Mouse (Mus musculus): ENCODE results near the gene Kctd18. TPM values are rescaled to one million over a fixed set of nuclear protein-coding genes. Genes with fewer than 3 reads are reported as not detected.

Kctd18 gene
- polyA plus RNA-seq, 1 experiment from 2014 or later: 12.5 TPM

DNA sequence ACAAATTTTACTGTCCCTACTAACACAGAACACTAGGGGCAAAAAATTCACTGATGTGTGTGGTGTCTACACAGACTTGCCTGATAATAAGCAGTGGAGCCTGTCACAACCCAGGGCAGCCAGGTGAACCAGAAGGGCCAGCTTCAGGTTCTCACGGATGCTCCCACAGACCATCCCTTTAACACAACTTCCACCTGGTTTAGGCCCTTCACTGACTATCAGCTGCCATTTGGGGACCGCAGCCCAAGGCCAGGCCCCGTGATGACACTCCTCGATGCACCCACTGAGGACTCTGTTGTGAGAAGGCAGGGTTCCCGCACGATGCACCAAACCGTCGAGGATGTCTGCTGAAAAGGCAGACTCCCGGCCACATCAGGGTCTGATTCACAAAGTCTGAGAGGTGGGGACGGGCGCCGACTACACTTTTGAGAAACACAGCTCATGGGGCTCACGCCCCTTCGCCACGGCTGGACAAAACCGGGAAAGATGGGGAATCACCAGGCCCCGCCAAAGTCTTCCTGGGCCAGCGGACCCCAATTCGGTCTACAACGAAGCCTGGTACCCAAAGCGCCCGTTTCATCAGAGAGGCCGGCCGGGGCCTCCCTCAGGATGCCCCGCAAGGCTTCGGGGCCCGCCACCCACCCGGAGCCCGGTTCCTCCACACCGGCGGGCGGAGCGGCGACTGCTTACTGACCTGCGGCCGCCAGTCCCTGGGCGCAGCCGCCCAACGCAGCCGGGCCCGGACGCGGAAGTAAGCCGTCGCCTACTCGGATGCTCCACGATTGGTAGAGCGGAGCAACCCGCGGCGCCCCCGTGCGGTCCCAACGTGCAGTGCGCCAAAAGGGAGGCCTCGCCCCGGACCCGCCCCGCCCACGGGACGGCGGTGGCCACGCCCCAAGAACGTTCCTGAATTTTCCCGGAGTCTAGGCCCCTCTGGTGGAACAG, 49.2 kb downstream of the Kctd18 start:
- no peaks in the 10 kb centered on the region for H3K9me3 ChIP-seq
- under 1% methylated on average over 65 of the region's 65 CpGs for WGBS
- peak overlapping the region; percentile 76 for H3K4me3 ChIP-seq
- H3K27ac ChIP-seq: peak overlapping the region; percentile 93
- H3K27me3 ChIP-seq (ENCODE audit: insufficient read depth, poor library complexity, severe bottlenecking): no peaks in the 10 kb centered on the region
- peaks cover 7% of the 10 kb centered on the region; the same call in 1 of the 2 replicates for H3K36me3 ChIP-seq
- H3K4me1 ChIP-seq: 0 out of 2 replicates have a peak, but pooled peaks cover 4% of the 10 kb centered on the region
- DNase-seq (ENCODE audit: low spot score): peak; percentile 96

DNA sequence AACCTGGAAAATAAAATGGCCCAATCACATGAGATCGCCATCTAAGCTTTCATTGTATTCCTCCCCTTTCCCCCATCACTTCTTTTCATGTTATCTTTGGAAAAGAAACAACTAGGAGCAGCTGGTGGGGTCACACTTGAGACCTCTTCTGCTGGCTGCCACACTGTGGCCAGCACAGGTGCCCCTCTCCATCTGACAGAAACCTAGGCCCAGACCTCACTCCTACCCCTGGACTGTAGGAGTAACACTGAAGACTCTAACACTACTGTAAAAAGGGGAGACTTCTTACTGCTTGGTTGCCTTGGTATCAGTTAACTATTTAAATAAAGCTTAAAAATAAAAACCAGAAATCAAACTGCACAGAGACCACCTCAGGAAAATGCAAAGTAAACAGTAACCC, 63.0 kb downstream of the Kctd18 start:
- Histone ChIP-seq H3K27me3 (ENCODE audit: insufficient read depth, poor library complexity, severe bottlenecking) (no peaks in the 10 kb centered on the region), H3K9me3 (no peaks in the 10 kb centered on the region), H3K4me3 (no peak overlapping the region), H3K36me3 (peaks cover 46% of the 10 kb centered on the region), H3K4me1 (no peaks in the 10 kb centered on the region), H3K27ac (no peak overlapping the region)
- WGBS: 86% methylated on average over 1 of the region's 1 CpGs
- DNase-seq (ENCODE audit: low spot score): no peak

DNA sequence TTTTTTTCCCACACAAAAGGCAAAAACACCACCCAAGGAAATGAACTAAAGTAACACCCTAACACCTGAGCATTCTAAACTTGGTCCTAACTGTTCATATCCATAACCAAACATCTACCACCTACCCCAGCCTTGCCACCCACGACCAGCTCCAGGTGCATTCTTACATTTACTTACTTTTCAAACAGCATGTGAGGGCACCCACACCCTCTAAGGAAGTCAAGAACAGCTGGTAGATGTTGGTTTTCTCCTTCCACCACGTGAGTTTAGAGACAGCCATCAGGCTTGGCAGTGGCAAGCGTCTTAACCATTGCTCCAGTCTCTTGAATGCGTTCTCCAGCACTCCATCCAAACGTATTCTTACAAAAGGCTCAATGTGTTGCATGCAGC, 64.4 kb downstream of the Kctd18 start:
- DNase-seq (ENCODE audit: low spot score): no peak
- Histone ChIP-seq H3K4me3 (no peak overlapping the region), H3K27me3 (ENCODE audit: insufficient read depth, poor library complexity, severe bottlenecking) (no peaks in the 10 kb centered on the region), H3K36me3 (peaks cover 35% of the 10 kb centered on the region), H3K9me3 (no peaks in the 10 kb centered on the region), H3K4me1 (no peaks in the 10 kb centered on the region), H3K27ac (no peak overlapping the region)
- 85% methylated on average over 5 of the region's 5 CpGs for WGBS

DNA sequence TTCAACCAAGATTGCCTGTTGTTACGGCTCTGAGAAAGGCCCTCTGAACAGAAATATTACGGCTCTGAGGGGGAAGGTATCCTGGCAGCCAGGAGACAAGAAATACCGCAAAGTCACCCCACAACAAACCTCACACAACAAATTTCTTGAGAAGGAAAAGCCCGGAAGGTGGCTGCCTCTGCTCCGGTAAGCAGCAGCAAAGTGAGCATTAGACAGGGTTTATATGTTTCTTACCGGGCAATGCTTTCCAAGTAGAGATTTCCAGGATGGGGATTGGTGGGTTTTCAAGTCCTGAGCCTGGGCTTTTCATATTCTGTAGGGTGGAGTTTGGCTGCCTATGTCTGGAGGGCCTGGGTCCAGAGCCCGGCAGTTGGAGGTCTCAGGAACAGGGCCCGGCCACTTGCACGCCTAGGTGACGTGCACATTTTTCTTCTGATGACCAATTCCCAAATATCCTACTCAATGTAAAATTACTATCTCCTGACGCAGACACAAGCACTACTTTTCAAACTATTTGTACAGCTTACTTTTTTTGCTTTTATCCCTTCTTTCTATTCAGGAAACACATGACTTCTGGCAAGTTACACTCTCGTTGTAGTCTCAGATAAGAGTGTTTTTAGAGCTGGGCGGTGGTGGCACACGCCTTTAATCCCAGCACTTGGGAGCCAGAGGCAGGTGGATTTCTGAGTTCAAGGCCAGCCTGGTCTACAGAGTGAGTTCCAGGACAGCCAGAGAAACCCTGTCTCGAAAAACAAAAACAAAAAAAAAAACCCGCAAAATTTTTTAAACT, 65.0 kb downstream of the Kctd18 start:
- no peak overlapping the region for H3K27ac ChIP-seq
- no peaks in the 10 kb centered on the region for H3K4me1 ChIP-seq
- no peaks in the 10 kb centered on the region for H3K27me3 ChIP-seq (ENCODE audit: insufficient read depth, poor library complexity, severe bottlenecking)
- H3K36me3 ChIP-seq: peaks cover 29% of the 10 kb centered on the region
- no peak overlapping the region for H3K4me3 ChIP-seq
- WGBS: 79% methylated on average over 16 of the region's 16 CpGs
- no peak for DNase-seq (ENCODE audit: low spot score)
- H3K9me3 ChIP-seq: no peaks in the 10 kb centered on the region

- no peaks in the 10 kb centered on the region for H3K9me3 ChIP-seq
- H3K27ac ChIP-seq: no peak overlapping the region
- H3K27me3 ChIP-seq (ENCODE audit: insufficient read depth, poor library complexity, severe bottlenecking): no peaks in the 10 kb centered on the region
- no peak for DNase-seq (ENCODE audit: low spot score)
- peaks cover 25% of the 10 kb centered on the region for H3K36me3 ChIP-seq
- WGBS: 93% methylated on average over 4 of the region's 4 CpGs
- no peaks in the 10 kb centered on the region for H3K4me1 ChIP-seq
- no peak overlapping the region for H3K4me3 ChIP-seq
Observed at GRCm38 (mm10) chr1:57952509-57952908, 66.2 kb downstream of the Kctd18 start.

GRCm38 (mm10) chr1:57949716-57950115, 69.0 kb downstream of the Kctd18 start:
- Histone ChIP-seq H3K9me3 (no peaks in the 10 kb centered on the region), H3K27me3 (ENCODE audit: insufficient read depth, poor library complexity, severe bottlenecking) (no peaks in the 10 kb centered on the region), H3K36me3 (0 out of 2 replicates have a peak, but pooled peaks cover 10% of the 10 kb centered on the region), H3K4me3 (no peak overlapping the region), H3K27ac (no peak overlapping the region), H3K4me1 (0 out of 2 replicates have a peak, but pooled peaks cover 5% of the 10 kb centered on the region)
- WGBS: 73% methylated on average over 5 of the region's 5 CpGs
- no peak for DNase-seq (ENCODE audit: low spot score)

GRCm38 (mm10) chr1:57949195-57949594, 69.6 kb downstream of the Kctd18 start:
- 0 out of 2 replicates have a peak, but pooled peaks cover 12% of the 10 kb centered on the region for H3K36me3 ChIP-seq
- H3K9me3 ChIP-seq: no peaks in the 10 kb centered on the region
- DNase-seq (ENCODE audit: low spot score): no peak
- no peak overlapping the region for H3K4me3 ChIP-seq
- 27% methylated on average over 1 of the region's 1 CpGs for WGBS
- 0 out of 2 replicates have a peak, but pooled peaks cover 5% of the 10 kb centered on the region for H3K4me1 ChIP-seq
- H3K27me3 ChIP-seq (ENCODE audit: insufficient read depth, poor library complexity, severe bottlenecking): no peaks in the 10 kb centered on the region
- no peak overlapping the region for H3K27ac ChIP-seq

GRCm38 (mm10) chr1:57947552-57948347, 71.0 kb downstream of the Kctd18 start:
- H3K4me1 ChIP-seq: 0 out of 2 replicates have a peak, but pooled peaks cover 5% of the 10 kb centered on the region
- no peaks in the 10 kb centered on the region for H3K27me3 ChIP-seq (ENCODE audit: insufficient read depth, poor library complexity, severe bottlenecking)
- no peaks in the 10 kb centered on the region for H3K9me3 ChIP-seq
- peaks cover 12% of the 10 kb centered on the region; the same call in 1 of the 2 replicates for H3K36me3 ChIP-seq
- H3K27ac ChIP-seq: no peak overlapping the region
- DNase-seq (ENCODE audit: low spot score): no peak
- 29% methylated on average over 2 of the region's 2 CpGs for WGBS
- H3K4me3 ChIP-seq: no peak overlapping the region

DNA sequence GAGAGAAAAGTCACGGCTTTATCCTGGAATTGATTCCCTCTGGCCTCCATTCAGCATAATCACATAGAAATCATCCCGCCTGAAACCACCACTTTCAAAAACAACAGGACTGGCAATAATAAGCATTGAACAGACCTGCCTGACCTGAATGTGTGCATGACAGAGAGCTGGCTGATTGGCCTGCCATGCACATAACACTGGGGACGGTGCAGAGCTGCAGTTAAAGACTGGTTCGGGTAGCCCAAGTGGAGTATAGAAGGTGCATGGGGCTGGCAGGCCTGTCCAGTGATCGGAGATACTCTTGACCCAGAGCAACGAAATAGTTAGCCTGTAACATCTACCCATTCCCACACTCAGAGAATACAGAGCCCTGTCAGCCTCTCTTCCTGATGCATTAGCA, 76.5 kb downstream of the Kctd18 start:
- 78% methylated on average over 6 of the region's 6 CpGs for WGBS
- peaks cover 13% of the 10 kb centered on the region for H3K4me1 ChIP-seq
- H3K4me3 ChIP-seq: no peak overlapping the region
- H3K36me3 ChIP-seq: peaks cover 17% of the 10 kb centered on the region; the same call in 1 of the 2 replicates
- no peak for DNase-seq (ENCODE audit: low spot score)
- H3K27ac ChIP-seq: no peak overlapping the region
- no peaks in the 10 kb centered on the region for H3K9me3 ChIP-seq
- H3K27me3 ChIP-seq (ENCODE audit: insufficient read depth, poor library complexity, severe bottlenecking): no peaks in the 10 kb centered on the region

DNA sequence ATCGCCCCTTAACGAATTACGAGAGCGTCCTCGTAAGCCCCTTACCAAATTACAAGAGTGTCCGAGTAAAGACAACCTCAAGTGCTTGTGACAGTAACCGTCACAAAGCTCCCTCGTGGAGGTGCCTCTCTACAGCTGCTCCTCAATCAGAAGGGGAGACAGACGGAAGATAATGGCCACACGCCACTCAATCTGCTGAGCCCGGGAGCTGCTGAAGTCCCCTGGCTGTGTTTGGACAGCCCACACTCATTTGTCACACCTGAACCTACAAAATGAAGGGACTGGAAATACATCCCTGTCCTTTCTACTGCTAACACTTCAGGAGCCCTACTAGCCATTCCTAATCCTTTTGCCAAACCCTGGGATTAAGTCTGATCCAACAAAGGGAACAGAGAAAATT, 77.0 kb downstream of the Kctd18 start:
- peaks cover 17% of the 10 kb centered on the region; the same call in 1 of the 2 replicates for H3K36me3 ChIP-seq

GRCm38 (mm10) chr1:57941095-57941494, 77.7 kb downstream of the Kctd18 start:
- DNase-seq (ENCODE audit: low spot score): no peak
- Histone ChIP-seq H3K36me3 (peaks cover 15% of the 10 kb centered on the region; the same call in 1 of the 2 replicates), H3K4me3 (no peak overlapping the region), H3K27ac (no peak overlapping the region), H3K9me3 (no peaks in the 10 kb centered on the region), H3K27me3 (ENCODE audit: insufficient read depth, poor library complexity, severe bottlenecking) (no peaks in the 10 kb centered on the region), H3K4me1 (peaks cover 11% of the 10 kb centered on the region)
- 64% methylated on average over 7 of the region's 7 CpGs for WGBS

More for the DNA sequence above, 77.0 kb downstream of the Kctd18 start:
- Histone ChIP-seq H3K9me3 (no peaks in the 10 kb centered on the region), H3K27ac (no peak overlapping the region), H3K27me3 (ENCODE audit: insufficient read depth, poor library complexity, severe bottlenecking) (no peaks in the 10 kb centered on the region), H3K4me1 (peaks cover 11% of the 10 kb centered on the region), H3K4me3 (no peak overlapping the region; the same call in 1 of the 2 replicates)
- no peak for DNase-seq (ENCODE audit: low spot score)
- WGBS: 24% methylated on average over 11 of the region's 11 CpGs

GRCm38 (mm10) chr1:57940691-57941090, 78.1 kb downstream of the Kctd18 start:
- no peaks in the 10 kb centered on the region for H3K27me3 ChIP-seq (ENCODE audit: insufficient read depth, poor library complexity, severe bottlenecking)
- H3K27ac ChIP-seq: no peak overlapping the region
- H3K36me3 ChIP-seq: peaks cover 13% of the 10 kb centered on the region; the same call in 1 of the 2 replicates
- WGBS: 65% methylated on average over 10 of the region's 10 CpGs
- DNase-seq (ENCODE audit: low spot score): no peak
- H3K4me1 ChIP-seq: peaks cover 11% of the 10 kb centered on the region
- no peak overlapping the region for H3K4me3 ChIP-seq
- H3K9me3 ChIP-seq: no peaks in the 10 kb centered on the region
